Mouse (Mus musculus) heart, adult 2 months (tissue): ENCODE results near the gene Stk17b.

Experiments used
- CTCF ChIP-seq: fragments of 200-600 bp; IDR thresholded peaks from 2 replicates; pipeline ENCODE4 v1.8.1; 2022; ENCODE audit warnings: antibody characterized with exemption, mild to moderate bottlenecking, moderate library complexity
- EP300 ChIP-seq: fragments of 200-500 bp; IDR thresholded peaks from 2 replicates; pipeline ENCODE4 v1.6.1; 2011; ENCODE audit warnings: low read depth, low read length, control low read depth; ENCODE audit not compliant: insufficient read depth
- POLR2A ChIP-seq: fragments of 200-500 bp; IDR thresholded peaks from 2 replicates; pipeline ENCODE4 v1.6.1; 2011; ENCODE audit warnings: mild to moderate bottlenecking, low read depth, low read length, control low read depth; ENCODE audit not compliant: insufficient read depth

GRCm38 (mm10) chr1:53766112-53766511, 18.9 kb downstream of the Stk17b start:
- no peak for TF ChIP-seq CTCF
- TF ChIP-seq EP300: no peak
- no peak for TF ChIP-seq POLR2A
